Mouse (Mus musculus) liver, adult 2 months (tissue): ENCODE results near the gene Magee1. TPM values are rescaled to one million over a fixed set of nuclear protein-coding genes. Genes with fewer than 3 reads are reported as not detected.
"Not testable (repeated sequence)": the region's sequence is repeated elsewhere in the genome, so short reads cannot be mapped to it uniquely, and the experiment has no call there.

Source experiments
- DNase-seq: peaks from one replicate; pipeline ENCODE4 v3.0.0-alpha.2; 2011; ENCODE audit warnings: low read depth, low spot score; ENCODE audit errors: extremely low read depth
- H3K27ac ChIP-seq: fragments of 200-500 bp; replicated peaks from 2 replicates; pipeline ENCODE4 v1.5.1; 2012; ENCODE audit warnings: low read depth, mild to moderate bottlenecking, control low read depth, inconsistent platforms, low read length; ENCODE audit not compliant: insufficient read depth
- H3K27me3 ChIP-seq: fragments of 200-500 bp; 2 replicates; pipeline ENCODE4 v1.6.1; 2012; ENCODE audit warnings: mild to moderate bottlenecking, moderate library complexity, low read length, inconsistent platforms; ENCODE audit not compliant: control insufficient read depth, insufficient read depth
- H3K36me3 ChIP-seq: fragments of 200-500 bp; 2 replicates; pipeline ENCODE4 v1.6.1; 2012; ENCODE audit warnings: low read length, inconsistent platforms; ENCODE audit not compliant: control insufficient read depth, insufficient read depth
- H3K4me1 ChIP-seq: fragments of 200-500 bp; 2 replicates; pipeline ENCODE4 v1.6.1; 2011; ENCODE audit warnings: low read length; ENCODE audit not compliant: control insufficient read depth, insufficient read depth
- H3K4me3 ChIP-seq: fragments of 200-500 bp; 2 replicates; pipeline ENCODE4 v1.5.1; 2011; ENCODE audit warnings: low read depth, mild to moderate bottlenecking, control low read depth, low read length, moderate library complexity; ENCODE audit not compliant: insufficient read depth
- H3K79me2 ChIP-seq: fragments of 200-500 bp; 2 replicates; pipeline ENCODE4 v1.6.1; 2012; ENCODE audit warnings: inconsistent platforms, mild to moderate bottlenecking, low read length, moderate library complexity; ENCODE audit not compliant: control insufficient read depth, insufficient read depth
- H3K9ac ChIP-seq: fragments of 200-500 bp; 2 replicates; pipeline ENCODE4 v1.6.1; 2012; ENCODE audit warnings: low read depth, mild to moderate bottlenecking, control low read depth, inconsistent platforms, low read length
- CTCF ChIP-seq: fragments of 200-500 bp; IDR thresholded peaks from 2 replicates; pipeline ENCODE4 v1.5.1; 2011; ENCODE audit warnings: low read depth, low read length, control low read depth
- POLR2A ChIP-seq: fragments of 200-500 bp; IDR thresholded peaks from 2 replicates; pipeline ENCODE4 v1.6.1; 2011; ENCODE audit warnings: low read length, control low read depth; ENCODE audit not compliant: insufficient read depth; ENCODE audit errors: extremely low read depth
- WGBS: fragments of 180-500 bp; shearing (Covaris S2); methylation state at CpG from one replicate; pipeline ENCODE4 v1.1.7; 2018; 5-methylcytosine and 5-hydroxymethylcytosine counted together
- polyA plus RNA-seq: library from polyadenylated mRNA; depleted of rRNA; stranded (reverse); fragments of >200 nt; gene quantifications from 2 replicates; pipeline ENCODE4 v1.2.3, GENCODE M21; 2012
- total RNA-seq: library from RNA; depleted of rRNA; stranded (reverse); fragments of >200 nt; gene quantifications from 2 replicates; pipeline ENCODE4 v1.2.3, GENCODE M21; 2014

The Magee1 gene
- total and polyA plus RNA-seq, 2 experiments: 0.92 to 2.3 TPM

DNA sequence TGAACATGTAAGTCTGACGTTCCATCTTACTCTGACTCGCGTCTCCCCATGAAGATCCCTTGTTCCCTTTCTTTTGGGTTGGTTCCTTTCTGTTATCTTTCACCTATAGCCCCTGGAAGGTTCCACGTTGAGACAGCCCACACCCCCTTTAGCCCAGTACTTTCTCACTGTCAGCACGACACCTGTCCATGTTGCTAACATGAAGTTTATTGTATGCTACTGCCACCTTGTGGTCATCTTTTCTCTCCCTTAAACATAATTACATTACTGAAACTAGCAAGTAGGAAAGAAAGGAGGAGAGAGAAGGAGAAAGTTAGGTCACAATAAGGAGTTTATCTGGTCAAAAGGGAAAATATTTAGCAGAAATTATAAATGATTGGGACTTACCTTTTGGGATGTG lies 16.0 kb upstream of the Magee1 start:
- H3K27ac ChIP-seq: no peak overlapping the region
- no peak for TF ChIP-seq CTCF
- TF ChIP-seq POLR2A: no peak
- peak; percentile 43 for DNase-seq

GRCm38 (mm10) chrX:105114994-105115393 lies 5.2 kb upstream of the Magee1 start:
- no peak overlapping the region for H3K27ac ChIP-seq
- no peaks in the 10 kb centered on the region for H3K79me2 ChIP-seq
- H3K9ac ChIP-seq: no peak overlapping the region
- H3K4me3 ChIP-seq: no peak overlapping the region
- no peaks in the 10 kb centered on the region for H3K27me3 ChIP-seq
- 10% methylated on average over 2 of the region's 2 CpGs for WGBS
- no peaks in the 10 kb centered on the region for H3K36me3 ChIP-seq
- TF ChIP-seq POLR2A: no peak
- TF ChIP-seq CTCF: no peak
- H3K4me1 ChIP-seq: no peaks in the 10 kb centered on the region; the same call in 1 of the 2 replicates
- DNase-seq: peak; percentile 56

More for the DNA sequence above, 16.0 kb upstream of the Magee1 start:
- Histone ChIP-seq H3K9ac (no peak overlapping the region), H3K27me3 (no peaks in the 10 kb centered on the region), H3K4me3 (no peak overlapping the region), H3K36me3 (no peaks in the 10 kb centered on the region), H3K79me2 (no peaks in the 10 kb centered on the region), H3K4me1 (no peaks in the 10 kb centered on the region)
- 31% methylated on average over 5 of the region's 5 CpGs for WGBS

GRCm38 (mm10) chrX:105121227-105121865 lies 1.2 kb downstream of the Magee1 start:
- no peaks in the 10 kb centered on the region for H3K36me3 ChIP-seq
- no peak overlapping the region for H3K27ac ChIP-seq
- TF ChIP-seq POLR2A (no peak), CTCF (peak; percentile 36)
- DNase-seq: no peak
- 23% methylated on average over 38 of the region's 38 CpGs for WGBS
- H3K27me3 ChIP-seq: no peaks in the 10 kb centered on the region
- H3K4me3 ChIP-seq: peak overlapping the region; percentile 80; the same call in 1 of the 2 replicates
- no peaks in the 10 kb centered on the region; the same call in 1 of the 2 replicates for H3K4me1 ChIP-seq
- peak overlapping the region; percentile 59; the same call in 1 of the 2 replicates for H3K9ac ChIP-seq
- H3K79me2 ChIP-seq: no peaks in the 10 kb centered on the region

DNA sequence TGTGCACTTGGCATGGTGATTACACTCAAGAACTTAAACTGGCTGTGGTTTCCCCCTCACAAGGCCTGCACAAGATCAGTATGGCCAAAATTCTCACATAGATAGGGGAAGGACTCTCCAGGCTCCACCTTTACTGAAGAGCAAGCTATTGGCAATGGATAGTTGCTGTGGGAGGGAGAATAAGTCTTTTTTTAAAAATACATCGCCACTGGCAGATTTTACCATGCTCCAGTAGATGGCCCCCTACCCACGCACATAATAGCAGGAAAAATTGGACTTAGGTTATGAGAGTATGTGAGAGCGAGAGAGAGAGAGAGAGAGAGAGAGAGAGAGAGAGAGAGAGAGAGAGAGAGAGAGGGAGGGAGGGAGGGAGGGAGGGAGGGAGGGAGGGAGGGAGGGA lies 4.7 kb downstream of the Magee1 start:
- H3K36me3 ChIP-seq: no peaks in the 10 kb centered on the region
- H3K9ac ChIP-seq: no peak overlapping the region
- no peak overlapping the region for H3K4me3 ChIP-seq
- TF ChIP-seq CTCF (no peak), POLR2A (no peak)
- no peaks in the 10 kb centered on the region for H3K4me1 ChIP-seq
- 8% methylated on average over 2 of the region's 3 CpGs for WGBS
- DNase-seq: no peak
- H3K27me3 ChIP-seq: no peaks in the 10 kb centered on the region
- H3K79me2 ChIP-seq: no peaks in the 10 kb centered on the region
- H3K27ac ChIP-seq: no peak overlapping the region

DNA sequence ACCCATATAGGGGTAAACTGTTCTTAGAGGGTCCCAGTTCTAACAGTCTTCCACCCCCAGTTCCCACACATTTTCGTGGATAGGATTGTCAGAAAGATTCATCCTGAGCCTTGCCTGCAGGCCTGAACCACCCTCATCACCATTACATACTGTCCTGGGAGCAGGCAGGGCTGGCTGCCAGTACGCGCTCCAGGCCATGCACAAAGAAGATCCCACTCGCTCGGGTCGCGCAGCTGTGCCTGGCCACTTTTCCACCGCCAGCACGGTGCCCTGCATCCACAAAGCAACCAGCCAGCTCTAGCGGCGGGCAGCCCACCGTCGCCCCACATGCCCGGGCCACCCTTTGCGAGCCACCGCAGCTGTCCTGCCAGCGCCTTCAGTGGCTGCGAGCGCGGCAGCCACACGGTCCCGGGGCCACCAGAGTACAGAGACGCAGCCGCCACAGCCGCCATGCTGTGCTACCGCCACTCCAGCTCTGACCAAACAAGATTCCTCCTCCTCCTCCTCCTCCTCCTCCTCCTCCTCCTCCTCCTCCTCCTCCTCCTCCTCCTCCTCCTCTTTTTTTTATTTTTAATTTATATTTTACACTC lies 31.8 kb downstream of the Magee1 start:
- TF ChIP-seq CTCF (no peak), POLR2A (no peak)
- Histone ChIP-seq H3K27ac (no peak overlapping the region), H3K36me3 (no peaks in the 10 kb centered on the region), H3K79me2 (no peaks in the 10 kb centered on the region), H3K4me3 (no peak overlapping the region), H3K27me3 (no peaks in the 10 kb centered on the region), H3K9ac (no peak overlapping the region), H3K4me1 (no peaks in the 10 kb centered on the region)
- WGBS: 25% methylated on average over 17 of the region's 26 CpGs
- DNase-seq: no peak

DNA sequence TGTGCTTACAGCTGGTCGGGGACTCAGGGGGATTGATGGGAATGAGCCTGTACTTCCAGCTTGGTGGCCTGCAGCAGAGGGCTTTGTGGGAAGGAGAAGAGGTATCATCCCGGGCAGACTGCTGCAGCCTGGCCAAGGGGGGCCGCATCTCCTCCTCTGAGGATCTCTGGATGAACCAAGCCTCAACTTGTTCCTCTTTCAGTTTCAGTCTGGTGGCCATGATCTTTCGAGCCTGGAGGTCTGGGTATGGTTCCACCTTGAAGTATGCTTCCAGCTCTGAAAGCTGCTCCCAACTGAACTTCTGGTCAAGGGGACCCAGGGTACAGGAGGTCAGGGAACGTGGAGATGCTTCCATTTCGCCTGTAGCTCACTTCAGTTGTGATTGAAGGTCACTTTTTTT lies 44.8 kb downstream of the Magee1 start:
- not testable (repeated sequence) for H3K4me1 ChIP-seq, DNase-seq, H3K4me3 ChIP-seq, H3K27me3 ChIP-seq, H3K9ac ChIP-seq, H3K27ac ChIP-seq, H3K36me3 ChIP-seq, H3K79me2 ChIP-seq
- WGBS: 62% methylated on average over 6 of the region's 6 CpGs
